Mouse (Mus musculus): ENCODE data around the gene Endov. TPM values are rescaled to one million over a fixed set of nuclear protein-coding genes. Genes with fewer than 3 reads are reported as not detected.

The Endov gene
- polyA plus RNA-seq, 1 experiment = 7.7 TPM

DNA sequence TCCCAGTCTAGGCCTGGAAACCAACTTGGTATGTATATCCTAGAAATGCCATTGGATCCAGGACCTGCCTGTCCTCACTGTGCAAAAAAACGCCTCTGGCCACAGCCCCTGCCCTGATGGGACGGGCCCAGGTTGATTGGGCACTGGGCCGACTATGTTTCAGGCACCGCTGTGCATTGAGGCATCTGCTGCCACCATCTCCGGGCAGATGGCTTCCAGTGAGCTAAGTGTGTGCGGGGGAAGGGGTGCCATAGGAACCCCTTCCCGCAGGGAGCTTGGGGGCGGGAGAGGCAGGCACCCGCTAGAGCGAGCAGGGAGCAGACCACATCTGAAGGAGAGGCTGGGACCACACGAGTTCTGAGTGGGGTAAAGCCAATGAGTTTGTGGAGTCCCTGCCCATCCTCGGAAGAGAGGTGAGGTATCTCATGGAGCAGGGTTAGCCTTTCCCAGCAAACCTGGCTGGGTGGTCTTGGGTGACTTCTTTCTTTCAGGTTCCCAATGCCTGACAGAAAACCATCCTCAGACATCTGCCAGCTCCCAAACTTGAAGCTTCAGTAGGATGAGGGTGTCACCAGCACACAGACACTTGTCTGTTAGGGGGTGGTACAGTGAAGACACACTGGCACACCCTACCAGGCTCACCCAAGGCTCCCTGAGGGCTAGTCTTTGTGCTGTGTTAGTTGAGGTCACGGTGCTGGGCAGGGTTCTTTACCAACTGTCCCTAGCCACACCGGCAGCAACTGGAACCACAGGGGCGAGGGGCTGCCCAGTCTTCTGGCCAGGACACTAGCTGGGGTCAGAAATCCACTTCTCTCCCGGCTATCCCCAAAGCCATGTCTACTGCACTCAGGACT, 24.9 kb downstream of the Endov start:
- Histone ChIP-seq H3K27ac (ENCODE audit: insufficient read depth, low read depth, low read length) (no peak overlapping the region), H3K4me1 (ENCODE audit: control insufficient read depth, insufficient read depth, low read length) (no peaks in the 10 kb centered on the region), H3K4me3 (ENCODE audit: insufficient read depth, low read length) (no peak overlapping the region)
- TF ChIP-seq POLR2A (IDR thresholded peaks at IDR 0.05; ENCODE audit: borderline replicate concordance, low read depth, low read length) = no peak
- no peak for TF ChIP-seq CTCF (IDR thresholded peaks at IDR 0.05; ENCODE audit: low read depth, low read length)

DNA sequence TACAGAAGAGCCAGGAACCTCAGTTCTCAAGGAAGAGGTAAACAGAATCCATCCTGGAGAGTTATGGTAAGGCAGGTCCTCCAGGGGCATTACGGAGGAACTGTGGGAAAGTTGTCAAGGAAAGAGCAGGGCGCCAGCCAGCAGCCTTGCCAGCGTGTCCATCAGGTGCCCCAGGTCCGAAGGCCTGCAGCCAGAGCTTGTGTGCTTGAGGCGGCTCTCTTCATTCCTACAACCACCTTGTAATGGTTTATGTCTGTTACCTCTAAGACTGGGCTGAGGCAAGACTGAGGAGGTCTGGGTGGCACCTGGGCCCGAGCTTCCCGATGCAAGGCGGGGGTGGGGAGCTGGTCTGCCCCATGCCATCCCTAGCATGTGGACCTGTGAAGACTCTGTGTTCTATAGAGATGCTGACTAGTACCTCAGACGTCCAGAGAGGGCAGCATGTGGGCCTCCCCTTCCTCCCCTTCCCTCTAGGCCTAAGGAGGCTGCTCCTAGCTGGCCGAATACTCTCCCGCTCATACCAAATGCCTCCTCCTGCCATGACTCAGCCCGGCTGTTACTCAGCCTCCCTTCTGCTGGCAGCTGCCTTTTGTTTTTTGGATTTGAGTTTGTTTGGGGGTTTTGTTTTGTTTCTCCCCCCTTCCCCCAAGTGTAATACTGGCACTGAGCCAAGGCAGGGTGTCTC, 25.7 kb downstream of the Endov start:
- H3K4me1 ChIP-seq (ENCODE audit: control insufficient read depth, insufficient read depth, low read length) = no peaks in the 10 kb centered on the region
- H3K27ac ChIP-seq (ENCODE audit: insufficient read depth, low read depth, low read length) = no peak overlapping the region
- no peak for TF ChIP-seq CTCF (IDR thresholded peaks at IDR 0.05; ENCODE audit: low read depth, low read length)
- TF ChIP-seq POLR2A (IDR thresholded peaks at IDR 0.05; ENCODE audit: borderline replicate concordance, low read depth, low read length) = no peak
- H3K4me3 ChIP-seq (ENCODE audit: insufficient read depth, low read length) = no peak overlapping the region

DNA sequence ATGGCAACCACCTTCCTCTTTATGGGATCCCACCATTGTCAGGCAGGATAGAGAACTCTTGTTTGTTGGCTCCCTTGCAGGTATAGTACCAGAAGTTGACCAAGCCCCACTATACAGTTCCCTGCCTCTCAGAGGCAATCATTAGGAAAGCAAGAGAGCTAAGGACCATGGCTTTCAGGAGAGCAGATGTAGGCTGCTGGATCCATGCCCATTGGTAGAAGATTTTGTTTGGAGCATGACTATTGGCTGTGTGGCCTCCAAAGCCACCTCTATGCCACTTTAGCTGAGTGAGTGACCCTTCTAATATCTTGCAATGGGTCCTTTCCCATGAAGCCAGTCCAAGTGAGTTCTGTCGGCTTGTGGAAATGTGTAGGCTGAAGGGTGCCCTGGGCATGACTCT, 28.2 kb downstream of the Endov start:
- TF ChIP-seq POLR2A (IDR thresholded peaks at IDR 0.05; ENCODE audit: borderline replicate concordance, low read depth, low read length) = no peak
- TF ChIP-seq CTCF (IDR thresholded peaks at IDR 0.05; ENCODE audit: low read depth, low read length) = no peak

DNA sequence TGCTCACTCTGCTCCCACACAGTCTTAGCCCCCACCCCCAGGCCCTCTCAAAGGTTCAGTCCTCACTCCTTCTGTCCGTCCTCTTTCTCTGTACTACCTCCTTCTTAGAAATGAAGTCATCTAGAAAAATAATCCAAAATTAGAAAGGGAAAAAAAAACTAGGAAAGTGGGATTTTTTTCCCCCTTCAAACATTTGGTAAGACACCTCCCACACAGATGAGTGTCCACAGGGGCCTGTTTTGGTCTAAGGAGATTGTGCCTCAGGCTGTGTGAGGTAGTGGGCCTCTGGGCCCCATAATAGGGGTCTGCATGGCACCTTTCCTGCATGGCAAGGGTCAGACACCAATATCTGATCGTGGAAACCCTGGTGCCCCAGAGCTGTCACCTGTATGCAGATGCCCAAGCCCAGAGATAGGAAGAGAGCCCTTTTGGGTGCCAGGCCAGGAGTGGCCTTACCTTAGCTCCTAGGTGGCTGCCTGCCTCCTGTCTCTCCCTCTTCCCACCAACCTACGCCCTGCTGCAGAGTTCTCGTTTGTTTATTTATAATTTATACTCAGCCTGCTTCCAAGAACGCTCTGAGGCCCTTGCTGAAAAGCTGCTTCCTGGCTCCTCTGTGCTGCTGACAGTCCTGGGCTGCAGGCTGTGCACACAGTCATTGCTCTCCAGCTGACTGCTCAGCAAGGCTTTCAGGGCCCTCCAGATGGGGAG, 29.0 kb downstream of the Endov start:
- no peak overlapping the region for H3K4me3 ChIP-seq (ENCODE audit: insufficient read depth, low read length)
- no peak overlapping the region for H3K27ac ChIP-seq (ENCODE audit: insufficient read depth, low read depth, low read length)
- TF ChIP-seq CTCF (IDR thresholded peaks at IDR 0.05; ENCODE audit: low read depth, low read length) (no peak), POLR2A (IDR thresholded peaks at IDR 0.05; ENCODE audit: borderline replicate concordance, low read depth, low read length) (no peak)
- H3K4me1 ChIP-seq (ENCODE audit: control insufficient read depth, insufficient read depth, low read length) = 0 out of 2 replicates have a peak, but pooled peaks cover 2% of the 10 kb centered on the region

More for the DNA sequence above, 28.2 kb downstream of the Endov start:
- Histone ChIP-seq H3K27ac (ENCODE audit: insufficient read depth, low read depth, low read length) (no peak overlapping the region), H3K4me1 (ENCODE audit: control insufficient read depth, insufficient read depth, low read length) (no peaks in the 10 kb centered on the region), H3K4me3 (ENCODE audit: insufficient read depth, low read length) (no peak overlapping the region)

DNA sequence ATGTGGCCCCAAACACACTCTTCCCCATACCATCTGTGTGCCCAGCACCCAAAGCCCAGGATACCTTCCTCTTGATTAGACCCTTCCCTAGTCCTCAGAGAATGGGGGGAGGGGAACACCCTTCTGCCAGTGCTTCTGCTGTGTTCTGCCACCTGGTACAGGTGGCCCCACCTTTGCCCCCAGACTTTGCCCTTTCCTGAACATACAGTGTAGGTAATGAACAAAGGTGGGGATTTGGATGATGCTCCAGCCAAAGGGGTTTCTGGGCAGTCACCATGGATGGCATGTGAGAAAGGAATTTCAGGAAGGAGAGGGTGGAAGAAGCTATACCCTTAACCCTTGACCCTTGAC, 29.5 kb downstream of the Endov start:
- Histone ChIP-seq H3K4me1 (ENCODE audit: control insufficient read depth, insufficient read depth, low read length) (0 out of 2 replicates have a peak, but pooled peaks cover 2% of the 10 kb centered on the region), H3K4me3 (ENCODE audit: insufficient read depth, low read length) (no peak overlapping the region), H3K27ac (ENCODE audit: insufficient read depth, low read depth, low read length) (no peak overlapping the region)
- TF ChIP-seq POLR2A (IDR thresholded peaks at IDR 0.05; ENCODE audit: borderline replicate concordance, low read depth, low read length) (no peak), CTCF (IDR thresholded peaks at IDR 0.05; ENCODE audit: low read depth, low read length) (no peak)

DNA sequence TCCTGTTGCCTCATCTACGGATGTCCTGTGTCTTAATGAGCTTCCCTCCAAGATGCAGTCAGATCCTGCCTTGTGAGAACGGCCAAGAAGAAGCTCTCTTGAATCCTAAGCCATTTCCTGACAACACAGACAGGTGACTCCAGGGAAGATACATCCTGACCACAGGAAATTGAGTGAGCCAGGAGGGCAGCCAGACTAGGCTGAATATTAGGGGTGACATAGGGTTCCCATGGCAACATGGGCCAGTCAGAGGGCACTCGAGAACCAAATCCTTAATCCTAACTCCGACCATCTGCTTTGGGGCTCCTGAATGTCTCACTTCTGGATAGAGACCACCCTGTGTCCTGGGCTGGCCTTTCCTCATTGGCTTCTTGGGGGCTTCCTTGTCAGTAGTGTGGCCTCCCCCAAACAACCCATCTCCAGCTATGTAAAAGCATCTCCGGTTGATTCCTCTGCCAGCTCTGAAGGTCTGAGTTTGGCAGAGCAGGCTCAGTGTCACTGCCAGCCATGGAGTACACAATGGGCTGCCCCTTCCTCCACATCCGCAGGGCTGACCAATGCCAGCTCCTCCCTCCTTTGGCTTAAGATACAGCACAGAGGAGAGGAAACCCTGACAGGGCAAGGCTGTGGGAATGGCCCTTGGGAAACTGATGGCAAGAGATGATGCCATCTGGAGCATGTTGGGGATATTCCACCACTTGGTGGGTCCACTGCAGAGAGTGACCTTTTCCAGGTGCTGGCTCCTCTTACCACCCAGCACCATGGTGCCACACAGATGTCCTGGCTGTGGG, 31.0 kb downstream of the Endov start:
- Histone ChIP-seq H3K27ac (ENCODE audit: insufficient read depth, low read depth, low read length) (no peak overlapping the region), H3K4me3 (ENCODE audit: insufficient read depth, low read length) (no peak overlapping the region), H3K4me1 (ENCODE audit: control insufficient read depth, insufficient read depth, low read length) (0 out of 2 replicates have a peak, but pooled peaks cover 2% of the 10 kb centered on the region)
- TF ChIP-seq POLR2A (IDR thresholded peaks at IDR 0.05; ENCODE audit: borderline replicate concordance, low read depth, low read length) = no peak
- no peak for TF ChIP-seq CTCF (IDR thresholded peaks at IDR 0.05; ENCODE audit: low read depth, low read length)

DNA sequence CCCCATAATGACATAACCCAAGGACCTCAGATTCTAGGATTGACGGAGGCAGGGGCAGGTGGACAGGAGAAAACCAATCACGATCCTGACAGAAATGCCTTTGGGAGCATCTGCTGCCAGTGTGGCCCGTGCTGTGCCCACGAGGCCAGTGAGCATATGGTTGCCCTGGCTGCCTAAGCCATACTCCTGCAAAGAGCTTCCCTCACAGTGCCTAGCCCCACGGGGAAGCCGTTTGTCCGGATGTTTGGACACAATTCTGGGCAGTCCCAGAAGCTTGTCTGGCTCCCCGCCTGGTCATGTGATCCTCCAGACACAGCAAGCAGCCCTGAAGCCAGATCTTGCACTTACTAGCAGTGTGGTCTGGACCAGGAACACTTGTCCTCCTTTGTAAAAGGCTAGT, 31.6 kb downstream of the Endov start:
- Histone ChIP-seq H3K4me3 (ENCODE audit: insufficient read depth, low read length) (no peak overlapping the region), H3K27ac (ENCODE audit: insufficient read depth, low read depth, low read length) (no peak overlapping the region), H3K4me1 (ENCODE audit: control insufficient read depth, insufficient read depth, low read length) (0 out of 2 replicates have a peak, but pooled peaks cover 2% of the 10 kb centered on the region)
- TF ChIP-seq CTCF (IDR thresholded peaks at IDR 0.05; ENCODE audit: low read depth, low read length) = no peak
- TF ChIP-seq POLR2A (IDR thresholded peaks at IDR 0.05; ENCODE audit: borderline replicate concordance, low read depth, low read length) = no peak

DNA sequence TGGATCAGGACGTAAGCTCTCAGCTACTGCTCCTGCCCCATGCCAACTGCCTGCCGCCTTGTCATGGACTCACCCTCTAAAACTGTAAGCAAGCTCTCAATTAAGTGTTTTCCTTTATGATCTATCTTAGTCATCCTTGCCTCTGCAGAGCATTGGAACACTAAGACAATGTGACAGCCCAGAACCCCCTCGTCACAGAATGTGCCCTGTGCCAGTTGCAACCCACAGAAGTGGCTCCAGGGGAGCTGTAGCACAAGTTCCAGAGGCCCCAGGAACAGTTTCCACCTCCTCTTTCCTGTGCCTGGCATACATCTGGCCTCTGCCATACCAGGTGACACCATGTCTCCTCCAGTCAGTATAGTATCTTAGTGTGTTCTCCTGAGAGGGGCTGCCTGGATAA, 32.2 kb downstream of the Endov start:
- no peak for TF ChIP-seq CTCF (IDR thresholded peaks at IDR 0.05; ENCODE audit: low read depth, low read length)
- no peak for TF ChIP-seq POLR2A (IDR thresholded peaks at IDR 0.05; ENCODE audit: borderline replicate concordance, low read depth, low read length)
- H3K4me3 ChIP-seq (ENCODE audit: insufficient read depth, low read length) = no peak overlapping the region
- no peak overlapping the region for H3K27ac ChIP-seq (ENCODE audit: insufficient read depth, low read depth, low read length)
- H3K4me1 ChIP-seq (ENCODE audit: control insufficient read depth, insufficient read depth, low read length) = 0 out of 2 replicates have a peak, but pooled peaks cover 2% of the 10 kb centered on the region

DNA sequence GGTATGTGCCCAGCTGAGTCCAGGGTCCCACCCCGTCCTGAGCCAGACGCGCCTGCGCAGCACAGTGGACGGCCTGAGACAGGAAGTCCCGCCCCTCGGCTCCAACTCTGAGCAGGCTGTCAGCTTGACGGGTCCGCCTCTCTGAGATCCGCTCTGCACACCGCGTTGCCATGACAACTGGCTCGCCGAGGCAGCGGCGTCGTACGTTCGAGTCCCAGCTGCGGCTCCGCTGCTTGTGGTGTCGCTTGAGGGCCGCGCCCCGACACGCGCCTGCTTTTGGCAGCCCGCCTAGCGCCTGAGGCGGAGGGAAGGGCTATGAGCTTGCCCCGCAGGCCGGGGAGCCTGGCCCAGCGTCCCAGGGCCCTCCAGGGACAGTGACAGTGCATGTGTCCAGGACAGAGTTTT, 33.4 kb downstream of the Endov start:
- peak overlapping the region; percentile 34 for H3K4me3 ChIP-seq (ENCODE audit: insufficient read depth, low read length)
- H3K27ac ChIP-seq (ENCODE audit: insufficient read depth, low read depth, low read length) = no peak overlapping the region
- 0 out of 2 replicates have a peak, but pooled peaks cover 2% of the 10 kb centered on the region for H3K4me1 ChIP-seq (ENCODE audit: control insufficient read depth, insufficient read depth, low read length)
- TF ChIP-seq CTCF (IDR thresholded peaks at IDR 0.05; ENCODE audit: low read depth, low read length) (no peak), POLR2A (IDR thresholded peaks at IDR 0.05; ENCODE audit: borderline replicate concordance, low read depth, low read length) (no peak)
